Mouse (Mus musculus) MEL (cell line): ENCODE results near the gene Asrgl1. TPM values are rescaled to one million over a fixed set of nuclear protein-coding genes. Genes with fewer than 3 reads are reported as not detected.
A peak's percentile ranks its signal among the peaks of the same experiment; 100 is the strongest.
"Not testable (repeated sequence)": the region's sequence is repeated elsewhere in the genome, so short reads cannot be mapped to it uniquely, and the experiment has no call there.

Source experiments
- DNase-seq: peaks from one replicate; pipeline ENCODE4 v3.0.0; 2011; ENCODE audit warnings: low read depth, low spot score
- H3K27ac ChIP-seq: 2 replicates; pipeline ENCODE4 v1.5.1; 2012; ENCODE audit warnings: low read depth, mild to moderate bottlenecking, control low read depth, low read length, moderate library complexity; ENCODE audit not compliant: control insufficient read depth
- H3K27me3 ChIP-seq, 2 experiments: fragments of 150-350 bp in 1 of 2; sonication (generic) in 1 of 2; 2 replicates each; pipeline ENCODE4 v1.6.1; 2012; ENCODE audit warnings: low read length in 2 of 2, mild to moderate bottlenecking in 2 of 2, improper control_type of control experiment in 1 of 2, moderate library complexity in 1 of 2; ENCODE audit not compliant: insufficient read depth in 2 of 2, control insufficient read depth in 1 of 2
- H3K36me3 ChIP-seq, 2 experiments: 2 replicates each; pipeline ENCODE4 v1.6.1; 2012 to 2014; ENCODE audit warnings: low read length in 2 of 2, improper control_type of control experiment in 1 of 2, inconsistent platforms in 1 of 2, mild to moderate bottlenecking in 1 of 2; ENCODE audit not compliant: insufficient read depth in 2 of 2, control insufficient read depth in 1 of 2
- H3K4me1 ChIP-seq, 2 experiments: fragments of 150-350 bp in 1 of 2; sonication (generic) in 1 of 2; 2 replicates each; pipeline ENCODE4 v1.6.1; 2012; ENCODE audit warnings: low read length in 2 of 2, improper control_type of control experiment in 1 of 2, mild to moderate bottlenecking in 1 of 2; ENCODE audit not compliant: insufficient read depth in 2 of 2, control insufficient read depth in 1 of 2
- H3K4me3 ChIP-seq, 2 experiments: fragments of 150-350 bp in 1 of 2; sonication (generic) in 1 of 2; 2 replicates each; pipeline ENCODE4 v1.5.1; 2012; ENCODE audit warnings: low read depth in 2 of 2, low read length in 2 of 2, mild to moderate bottlenecking in 2 of 2, moderate library complexity in 2 of 2, control low read depth in 1 of 2, improper control_type of control experiment in 1 of 2; ENCODE audit not compliant: control insufficient read depth in 1 of 2, insufficient read depth in 1 of 2
- H3K79me2 ChIP-seq: 2 replicates; pipeline ENCODE4 v1.6.1; 2012; ENCODE audit warnings: mild to moderate bottlenecking, low read length, moderate library complexity; ENCODE audit not compliant: control insufficient read depth, poor library complexity, insufficient read depth
- H3K9ac ChIP-seq: 2 replicates; pipeline ENCODE4 v1.6.1; 2012; ENCODE audit warnings: low read depth, mild to moderate bottlenecking, control low read depth, low read length, moderate library complexity; ENCODE audit not compliant: control insufficient read depth, poor library complexity, severe bottlenecking
- H3K9me3 ChIP-seq: fragments of 150-350 bp; sonication (generic); replicated peaks from 2 replicates; pipeline ENCODE4 v1.6.1; 2012; ENCODE audit warnings: mild to moderate bottlenecking, low read length, improper control_type of control experiment, moderate library complexity; ENCODE audit not compliant: insufficient read depth
- CTCF ChIP-seq, 3 experiments: IDR thresholded peaks in 2 of 3; conservative IDR thresholded peaks in 1 of 3; 2 replicates each; pipeline ENCODE4 v1.5.1; 2011 to 2012; ENCODE audit warnings: low read length in 3 of 3, low read depth in 2 of 3, mild to moderate bottlenecking in 2 of 3, improper control_type of control experiment in 1 of 3, inconsistent platforms in 1 of 3, mixed read lengths in 1 of 3, moderate library complexity in 1 of 3; ENCODE audit not compliant: control insufficient read depth in 1 of 3, insufficient read depth in 1 of 3, poor library complexity in 1 of 3, severe bottlenecking in 1 of 3
- GABPA ChIP-seq: IDR thresholded peaks from 2 replicates; pipeline ENCODE4 v1.6.1; 2012; ENCODE audit warnings: low read depth, mild to moderate bottlenecking, inconsistent platforms, low read length, improper control_type of control experiment, moderate library complexity
- JUND ChIP-seq: IDR thresholded peaks from 2 replicates; pipeline ENCODE4 v1.6.1; 2011; ENCODE audit warnings: low read depth, mild to moderate bottlenecking, improper control_type of control experiment, low read length
- MAX ChIP-seq: IDR thresholded peaks from 2 replicates; pipeline ENCODE4 v1.6.1; 2011; ENCODE audit warnings: low read length, improper control_type of control experiment
- NELFE ChIP-seq: IDR thresholded peaks from 2 replicates; pipeline ENCODE4 v1.6.1; 2011; ENCODE audit warnings: low read depth, low read length, improper control_type of control experiment
- RAD21 ChIP-seq: IDR thresholded peaks from 2 replicates; pipeline ENCODE4 v1.6.1; 2011; ENCODE audit warnings: mild to moderate bottlenecking, low read depth, low read length, improper control_type of control experiment
- SIN3A ChIP-seq: IDR thresholded peaks from 2 replicates; pipeline ENCODE4 v1.6.1; 2012; ENCODE audit warnings: low read length, improper control_type of control experiment, inconsistent platforms
- SMC3 ChIP-seq: IDR thresholded peaks from 2 replicates; pipeline ENCODE4 v1.6.1; 2011; ENCODE audit warnings: low read depth, low read length, improper control_type of control experiment
- USF1 ChIP-seq: IDR thresholded peaks from 2 replicates; pipeline ENCODE4 v1.6.1; 2014; ENCODE audit warnings: low read depth, mild to moderate bottlenecking, inconsistent platforms, low read length, improper control_type of control experiment, moderate library complexity
- ZC3H11A ChIP-seq: IDR thresholded peaks from 2 replicates; pipeline ENCODE4 v1.6.1; 2012; ENCODE audit warnings: low read depth, mild to moderate bottlenecking, inconsistent platforms, low read length, improper control_type of control experiment
- ZKSCAN1 ChIP-seq: IDR thresholded peaks from 2 replicates; pipeline ENCODE4 v1.6.1; 2012; ENCODE audit warnings: low read depth, mild to moderate bottlenecking, inconsistent platforms, low read length, improper control_type of control experiment, moderate library complexity
- polyA plus RNA-seq, 2 experiments: library from polyadenylated mRNA; stranded (reverse) in 1 of 2; unstranded in 1 of 2; fragments of >175 nt in 1 of 2; fragments of >200 nt in 1 of 2; gene quantifications; 2 replicates each; pipeline versions ENCODE4 v1.2.1 to v1.2.4; 2012; ENCODE audit warnings: low replicate concordance in 2 of 2, low read depth in 1 of 2; ENCODE audit not compliant: insufficient read length in 2 of 2, insufficient read depth in 1 of 2, missing spikeins in 1 of 2
- total RNA-seq: library from RNA; depleted of rRNA; stranded (reverse); fragments of 300-350 nt; gene quantifications from 2 replicates; pipeline ENCODE4 v1.2.3, GENCODE M21; 2012

Asrgl1 gene
- total and polyA plus RNA-seq, 3 experiments: 24.5 to 63.9 TPM; not detected in 1

DNA sequence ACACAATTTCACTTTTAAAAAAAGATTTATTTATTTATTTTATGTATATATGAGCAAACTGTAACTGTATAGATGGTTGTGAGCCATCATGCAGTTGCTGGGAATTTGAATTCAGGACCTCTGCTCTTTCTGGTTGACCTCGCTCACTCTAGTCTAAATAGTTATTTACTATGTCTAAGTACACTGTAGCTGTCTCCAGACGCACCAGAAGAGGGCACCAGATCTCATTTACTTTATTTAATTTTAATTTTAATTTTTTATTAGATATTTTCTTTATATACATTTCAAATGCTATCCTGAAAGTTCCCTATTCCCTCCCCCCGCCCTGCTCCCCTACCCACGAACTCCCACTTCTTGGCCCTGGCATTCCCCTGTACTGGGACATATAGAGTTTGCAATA lies 10.8 kb upstream of the Asrgl1 start:
- Histone ChIP-seq H3K4me1 (no peaks in the 10 kb centered on the region), H3K4me3 (no peak overlapping the region), H3K9me3 (no peaks in the 10 kb centered on the region), H3K27me3 (0 out of 4 replicates have a peak, but pooled peaks cover 0 to 2% of the 10 kb centered on the region in 2 experiments), H3K79me2 (no peaks in the 10 kb centered on the region), H3K9ac (no peak overlapping the region), H3K27ac (no peak overlapping the region), H3K36me3 (no peaks in the 10 kb centered on the region)
- DNase-seq: no peak
- TF ChIP-seq RAD21 (peak; percentile 30), SMC3 (peak; percentile 39), JUND (no peak), CTCF (IDR thresholded peaks at IDR 0.05 in 2 of 3, conservative IDR thresholded peaks at IDR 0.05 in 1 of 3; ENCODE audit: control insufficient read depth in 1 of 3, insufficient read depth in 1 of 3, low read depth in 2 of 3, low read length in 3 of 3, poor library complexity in 1 of 3, severe bottlenecking in 1 of 3) (peak in 1 of 3 experiments; percentile 37; a peak in 2 of 6 replicates), ZC3H11A (0 out of 2 replicates have a peak, but pooled peaks have one; percentile 3), GABPA (no peak)

DNA sequence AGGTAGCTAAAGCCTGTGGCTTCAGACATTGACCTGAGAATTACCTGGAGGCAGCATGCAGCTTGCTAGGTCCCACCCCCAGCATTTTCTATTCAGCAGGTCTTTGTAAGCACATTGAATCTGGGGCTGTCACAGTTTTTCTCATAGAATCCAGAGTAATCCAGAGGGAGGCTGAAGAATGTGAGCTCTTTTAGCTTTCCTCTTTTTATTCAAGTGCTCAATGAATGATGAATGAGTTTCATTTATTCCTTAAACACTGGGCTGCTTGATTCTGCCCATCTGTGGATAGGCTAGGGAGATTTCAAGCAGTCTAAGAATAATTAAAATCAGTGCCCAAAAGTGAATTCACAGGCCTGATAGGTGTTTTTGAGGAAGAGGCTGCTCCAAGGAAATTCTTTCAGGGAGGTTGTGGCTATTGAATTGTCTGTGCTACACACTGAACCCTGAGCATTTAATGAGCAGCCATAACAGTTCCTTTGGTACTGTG lies 8.2 kb upstream of the Asrgl1 start:
- Histone ChIP-seq H3K9ac (no peak overlapping the region), H3K9me3 (no peaks in the 10 kb centered on the region), H3K27me3 (0 out of 4 replicates have a peak, but pooled peaks cover 0 to 2% of the 10 kb centered on the region in 2 experiments), H3K36me3 (0 out of 4 replicates have a peak, but pooled peaks cover 0 to 2% of the 10 kb centered on the region in 2 experiments), H3K27ac (no peak overlapping the region), H3K79me2 (no peaks in the 10 kb centered on the region), H3K4me3 (no peak overlapping the region), H3K4me1 (no peaks in the 10 kb centered on the region)
- TF ChIP-seq NELFE (no peak), SIN3A (no peak), USF1 (no peak)
- no peak for DNase-seq

DNA sequence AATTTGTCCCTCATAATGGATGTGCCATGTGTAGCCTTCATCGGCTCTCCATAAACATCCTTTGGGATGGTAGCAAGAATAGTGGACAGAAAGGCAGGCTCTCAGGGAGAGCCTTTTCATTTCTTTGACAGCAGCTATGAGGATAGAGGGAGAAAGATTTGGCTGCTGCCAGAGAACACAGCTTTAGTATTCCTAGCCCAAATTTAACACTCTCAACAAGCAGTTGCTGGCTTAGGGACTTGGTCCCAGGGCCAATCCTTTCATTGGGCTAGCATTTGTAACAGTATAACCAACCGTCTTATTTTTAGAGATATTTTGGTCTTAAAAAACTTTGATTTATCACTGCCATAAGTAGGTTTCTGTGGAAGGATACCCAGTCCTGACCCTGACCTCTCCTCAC lies 7.8 kb upstream of the Asrgl1 start:
- 0 out of 4 replicates have a peak, but pooled peaks cover 0 to 2% of the 10 kb centered on the region in 2 experiments for H3K27me3 ChIP-seq
- no peak overlapping the region for H3K27ac ChIP-seq
- 0 out of 4 replicates have a peak, but pooled peaks cover 0 to 2% of the 10 kb centered on the region in 2 experiments for H3K36me3 ChIP-seq
- TF ChIP-seq CTCF (IDR thresholded peaks at IDR 0.05 in 2 of 3, conservative IDR thresholded peaks at IDR 0.05 in 1 of 3; ENCODE audit: control insufficient read depth in 1 of 3, insufficient read depth in 1 of 3, low read depth in 2 of 3, low read length in 3 of 3, poor library complexity in 1 of 3, severe bottlenecking in 1 of 3) (no peak), ZKSCAN1 (no peak), MAX (no peak)
- no peak overlapping the region for H3K4me3 ChIP-seq
- no peak for DNase-seq
- H3K9me3 ChIP-seq: no peaks in the 10 kb centered on the region
- H3K9ac ChIP-seq: no peak overlapping the region
- no peaks in the 10 kb centered on the region for H3K79me2 ChIP-seq
- no peaks in the 10 kb centered on the region for H3K4me1 ChIP-seq

DNA sequence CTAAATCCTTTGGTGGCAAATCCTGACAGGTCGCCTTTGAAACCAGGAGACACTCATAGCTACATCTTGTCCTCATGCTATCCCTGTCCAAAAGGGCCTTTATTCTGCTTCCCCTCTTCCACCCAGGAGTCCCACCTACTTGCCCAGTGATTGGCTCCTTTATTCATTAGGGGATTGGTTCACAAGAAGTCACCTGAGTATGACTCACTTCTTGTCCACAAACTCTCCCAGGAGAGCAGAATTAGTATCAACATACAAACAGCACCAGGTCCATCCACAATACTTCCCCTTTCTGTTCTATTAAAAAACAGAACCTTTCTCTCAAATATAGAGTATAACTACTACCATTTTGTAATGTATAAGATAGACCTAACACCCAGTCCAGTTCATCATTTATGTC lies 4.9 kb upstream of the Asrgl1 start:
- H3K36me3 ChIP-seq, H3K79me2 ChIP-seq: not testable (repeated sequence)
- DNase-seq: peak; percentile 41

More for the DNA sequence above, 4.9 kb upstream of the Asrgl1 start:
- not testable (repeated sequence) for H3K4me1 ChIP-seq, H3K27ac ChIP-seq, H3K9me3 ChIP-seq, H3K27me3 ChIP-seq, H3K9ac ChIP-seq, H3K4me3 ChIP-seq
